Mouse (Mus musculus): ENCODE results near the gene Ccdc85b. TPM values are rescaled to one million over a fixed set of nuclear protein-coding genes. Genes with fewer than 3 reads are reported as not detected.
"Not testable (repeated sequence)": the region's sequence is repeated elsewhere in the genome, so short reads cannot be mapped to it uniquely, and the experiment has no call there.

Ccdc85b gene
- polyA plus RNA-seq, 1 experiment from 2014 or later, result 0.97 TPM

DNA sequence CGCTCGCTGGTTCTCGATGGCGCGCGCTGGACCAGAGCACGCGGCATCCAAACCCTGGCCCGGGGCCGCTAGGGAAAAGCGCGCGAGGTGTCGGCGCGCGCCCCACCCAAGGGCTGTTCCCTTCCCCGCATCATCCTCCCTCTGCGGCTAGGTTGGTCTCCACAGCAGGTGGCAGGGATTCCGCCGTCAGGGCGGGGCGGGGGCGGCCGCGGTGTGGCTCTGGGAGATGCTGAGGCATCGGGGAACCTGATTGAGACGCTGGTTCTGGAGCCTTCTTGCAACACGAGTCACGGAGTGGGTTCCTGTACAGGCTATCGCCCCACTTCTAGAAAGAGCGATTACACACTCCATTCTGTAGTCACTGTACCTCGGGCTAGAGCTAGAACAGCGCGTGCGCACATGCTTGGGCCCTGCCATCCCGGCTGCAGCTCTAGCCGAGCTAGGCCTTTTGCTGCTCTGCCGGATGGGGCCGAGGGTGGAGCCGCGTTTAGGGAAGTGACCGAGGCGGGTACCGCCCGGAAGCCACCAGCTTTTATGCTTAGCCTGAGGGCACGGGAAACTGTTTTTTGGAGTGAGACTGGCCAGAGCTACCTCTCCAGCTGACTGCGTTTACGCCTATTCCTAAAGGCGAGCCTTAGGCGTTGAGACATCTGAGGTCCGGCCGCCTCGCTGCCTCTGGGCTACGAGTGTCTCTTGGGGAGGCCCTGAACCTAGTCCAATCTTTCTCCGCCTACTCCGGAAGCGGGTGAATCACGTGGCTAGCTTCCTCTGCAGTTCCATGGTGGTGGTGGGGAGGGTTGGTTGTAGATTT lies 33.4 kb upstream of the Ccdc85b start:
- peak; percentile 35 for ATAC-seq (ENCODE audit: low read depth)
- under 1% methylated on average over 59 of the region's 59 CpGs for WGBS (ENCODE audit: insufficient replicate concordance)
- peaks cover 34% of the 10 kb centered on the region for H3K4me1 ChIP-seq (ENCODE audit: control insufficient read depth, low read depth, low read length)

DNA sequence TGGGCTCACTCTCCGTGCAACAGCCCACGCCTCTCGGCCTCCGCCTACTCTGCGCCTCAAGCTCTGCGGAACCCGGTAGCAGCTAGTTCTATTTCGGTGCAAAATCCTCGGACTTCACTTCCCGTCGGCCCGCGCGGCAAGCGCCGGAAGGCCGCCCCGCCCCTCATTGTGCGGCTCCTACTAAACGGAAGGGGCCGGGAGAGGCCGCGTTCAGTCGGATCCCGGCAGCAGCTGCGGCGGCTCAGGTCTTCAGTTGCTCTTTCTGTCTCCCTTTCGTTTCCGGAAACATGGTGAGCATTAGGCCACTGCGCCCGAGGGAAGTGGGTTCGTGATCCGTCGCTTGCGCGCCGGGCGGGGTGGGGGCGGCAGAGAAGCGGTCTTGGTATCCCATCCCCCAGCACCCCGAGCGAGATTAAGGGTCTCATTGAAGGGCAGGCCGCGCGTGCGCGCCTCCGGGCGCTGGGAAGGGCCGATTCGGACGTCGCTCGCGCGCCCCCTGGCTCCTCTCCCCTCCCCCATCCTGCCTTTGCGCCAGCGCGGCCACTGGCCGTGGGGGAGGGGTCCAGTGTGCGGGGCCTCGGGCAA lies 32.7 kb upstream of the Ccdc85b start, which contains the start of gene Cfl1:
Gene Cfl1, plus strand, starts transcription at position 143 of the 585 bp plus-strand sequence.
- peak within 1 kb of the TSS; percentile 99 for H3K27ac ChIP-seq (ENCODE audit: low read length)
- ATAC-seq (ENCODE audit: low read depth), result peak; percentile 56
- peaks cover 28% of the 10 kb centered on the region for H3K36me3 ChIP-seq (ENCODE audit: control insufficient read depth, insufficient read depth)
- no peaks in the 10 kb centered on the region for H3K9me3 ChIP-seq (replicated peaks; ENCODE audit: control insufficient read depth, low read length)
- WGBS (ENCODE audit: insufficient replicate concordance), result under 1% methylated on average over 61 of the region's 62 CpGs
- H3K4me3 ChIP-seq (ENCODE audit: low read depth, low read length), result peak within 1 kb of the TSS; percentile 98
- peak within 1 kb of the TSS; percentile 97 for H3K9ac ChIP-seq (ENCODE audit: low read depth, low read length)
- no peaks in the 10 kb centered on the region for H3K27me3 ChIP-seq (ENCODE audit: control insufficient read depth, insufficient read depth, low read depth, low read length)
- H3K4me2 ChIP-seq (ENCODE audit: low read depth, low read length), result peak within 1 kb of the TSS; percentile 96
- peaks cover 34% of the 10 kb centered on the region for H3K4me1 ChIP-seq (ENCODE audit: control insufficient read depth, low read depth, low read length)

More for the DNA sequence above, 33.4 kb upstream of the Ccdc85b start:
- no peaks in the 10 kb centered on the region for H3K9me3 ChIP-seq (replicated peaks; ENCODE audit: control insufficient read depth, low read length)
- H3K9ac ChIP-seq (ENCODE audit: low read depth, low read length), result peak overlapping the region; percentile 97
- H3K27me3 ChIP-seq (ENCODE audit: control insufficient read depth, insufficient read depth, low read depth, low read length), result no peaks in the 10 kb centered on the region
- peak overlapping the region; percentile 96 for H3K4me2 ChIP-seq (ENCODE audit: low read depth, low read length)
- H3K36me3 ChIP-seq (ENCODE audit: control insufficient read depth, insufficient read depth), result peaks cover 35% of the 10 kb centered on the region
- H3K4me3 ChIP-seq (ENCODE audit: low read depth, low read length), result peak overlapping the region; percentile 98
- peak overlapping the region; percentile 99 for H3K27ac ChIP-seq (ENCODE audit: low read length)

DNA sequence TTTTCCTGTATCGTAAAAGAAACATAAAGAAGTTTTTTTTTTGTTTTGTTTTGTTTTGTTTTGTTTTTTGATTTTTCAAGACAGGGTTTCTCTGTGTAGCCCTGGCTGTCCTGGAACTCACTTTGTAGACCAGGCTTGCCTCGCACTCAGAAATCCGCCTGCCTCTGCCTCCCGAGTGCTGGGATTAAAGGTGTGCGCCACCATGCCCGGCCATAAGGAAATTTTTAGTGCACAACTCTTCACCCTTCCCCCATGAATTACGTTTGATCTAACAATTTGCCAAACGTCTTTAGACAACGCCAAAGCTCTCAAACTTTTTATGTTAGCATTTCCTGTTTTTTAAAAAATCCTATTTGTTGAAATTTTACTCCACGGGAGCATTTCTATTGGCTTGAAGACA lies 32.0 kb upstream of the Ccdc85b start:
- 32% methylated on average over 10 of the region's 10 CpGs for WGBS (ENCODE audit: insufficient replicate concordance)
- H3K9me3 ChIP-seq (replicated peaks; ENCODE audit: control insufficient read depth, low read length); H3K27me3 ChIP-seq (ENCODE audit: control insufficient read depth, insufficient read depth, low read depth, low read length); ATAC-seq (ENCODE audit: low read depth): not testable (repeated sequence)
- peaks cover 23% of the 10 kb centered on the region for H3K36me3 ChIP-seq (ENCODE audit: control insufficient read depth, insufficient read depth)
- peak overlapping the region; percentile 96 for H3K4me2 ChIP-seq (ENCODE audit: low read depth, low read length)
- peak overlapping the region; percentile 98 for H3K4me3 ChIP-seq (ENCODE audit: low read depth, low read length)
- H3K27ac ChIP-seq (ENCODE audit: low read length), result peak overlapping the region; percentile 99
- peak overlapping the region; percentile 97; the same call in 1 of the 2 replicates for H3K9ac ChIP-seq (ENCODE audit: low read depth, low read length)
- H3K4me1 ChIP-seq (ENCODE audit: control insufficient read depth, low read depth, low read length), result peaks cover 34% of the 10 kb centered on the region

DNA sequence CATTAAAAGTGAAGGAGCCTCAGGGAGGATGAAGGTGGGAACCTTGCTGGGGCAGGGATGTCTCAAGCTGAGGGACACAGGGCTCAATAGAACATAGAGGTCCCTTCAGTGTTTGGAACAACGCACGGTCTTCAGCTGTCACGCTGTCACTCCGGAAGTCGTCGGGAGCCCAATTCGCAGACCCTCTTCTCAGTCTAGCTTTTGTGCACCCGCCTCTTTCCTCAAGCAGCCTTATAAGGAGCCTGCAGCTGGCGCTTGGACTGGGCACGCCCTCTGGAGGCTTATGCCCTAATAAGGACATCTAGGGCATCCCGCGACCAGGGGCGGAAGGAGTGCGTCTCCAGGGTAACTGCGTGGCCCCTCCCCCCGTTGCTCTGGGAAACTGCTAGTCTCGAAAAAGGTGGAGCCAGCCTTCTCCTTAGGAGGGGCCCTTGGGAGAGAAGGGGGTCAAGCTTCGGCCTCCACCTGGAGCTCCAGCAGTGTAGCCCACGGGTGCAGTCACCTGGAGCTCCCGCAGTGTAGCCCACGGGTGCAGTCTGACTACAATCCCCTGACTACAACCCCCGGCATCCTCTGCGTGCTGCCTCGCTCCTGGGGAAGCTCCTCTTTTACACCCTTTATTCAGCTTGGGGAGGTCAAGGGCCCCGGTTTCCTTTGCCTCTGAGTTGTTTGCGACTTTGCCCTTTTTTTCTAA lies 31.3 kb upstream of the Ccdc85b start:
- Histone ChIP-seq H3K4me1 (ENCODE audit: control insufficient read depth, low read depth, low read length) (peaks cover 34% of the 10 kb centered on the region), H3K4me2 (ENCODE audit: low read depth, low read length) (peak overlapping the region; percentile 96), H3K27ac (ENCODE audit: low read length) (peak overlapping the region; percentile 99), H3K9me3 (replicated peaks; ENCODE audit: control insufficient read depth, low read length) (no peaks in the 10 kb centered on the region), H3K36me3 (ENCODE audit: control insufficient read depth, insufficient read depth) (peaks cover 17% of the 10 kb centered on the region), H3K4me3 (ENCODE audit: low read depth, low read length) (peak overlapping the region; percentile 65), H3K9ac (ENCODE audit: low read depth, low read length) (peak overlapping the region; percentile 72), H3K27me3 (ENCODE audit: control insufficient read depth, insufficient read depth, low read depth, low read length) (no peaks in the 10 kb centered on the region)
- whole genome bisulfite sequencing (ENCODE audit: insufficient replicate concordance), result 0% methylated on average over 26 of the region's 26 CpGs
- ATAC-seq (ENCODE audit: low read depth), result peak; percentile 73

DNA sequence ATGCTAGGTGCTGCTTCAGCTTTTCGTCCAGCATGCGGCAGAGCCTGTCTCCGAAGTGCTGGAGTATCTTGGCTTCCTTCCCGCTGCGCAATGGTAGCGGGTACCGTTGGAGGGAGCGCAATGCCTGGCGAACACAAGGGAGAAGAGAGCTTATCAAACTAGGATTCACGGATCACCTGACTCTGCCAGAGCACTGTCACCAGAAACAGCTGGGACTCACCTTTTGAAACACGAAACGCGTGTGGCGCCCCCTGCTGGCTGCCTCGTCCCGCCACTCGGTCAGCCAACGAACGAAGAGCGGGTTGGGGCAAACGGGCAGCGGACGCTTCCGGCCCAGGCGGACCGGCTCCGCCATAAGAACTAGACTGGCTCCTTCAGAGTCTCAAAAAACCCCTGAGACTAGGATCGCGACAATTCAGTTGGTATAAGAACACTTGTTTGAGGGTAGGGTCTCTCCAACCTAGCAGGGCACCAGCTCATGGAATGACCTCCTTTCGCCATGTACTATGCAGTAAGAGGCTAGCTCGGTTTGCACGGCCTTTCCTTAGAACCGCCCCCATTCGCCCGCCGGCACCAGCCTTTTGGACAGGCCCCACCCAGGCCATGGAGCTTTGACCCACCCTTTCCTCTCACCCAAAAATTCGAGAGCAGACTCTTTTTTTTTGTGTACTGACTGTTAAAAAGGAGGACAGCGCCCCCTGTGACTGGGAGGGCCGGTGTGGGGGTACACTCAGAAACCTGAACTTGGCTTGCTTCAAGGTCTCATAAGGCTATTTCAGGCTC lies 30.3 kb upstream of the Ccdc85b start, which contains the start of gene Mus81:
Gene Mus81, minus strand, starts transcription at position 635 of the 783 bp plus-strand sequence.
- ATAC-seq (ENCODE audit: low read depth), result peak; percentile 71
- no peaks in the 10 kb centered on the region for H3K9me3 ChIP-seq (replicated peaks; ENCODE audit: control insufficient read depth, low read length)
- under 1% methylated on average over 39 of the region's 39 CpGs for WGBS (ENCODE audit: insufficient replicate concordance)
- peak within 1 kb of the TSS; percentile 65 for H3K4me3 ChIP-seq (ENCODE audit: low read depth, low read length)
- H3K9ac ChIP-seq (ENCODE audit: low read depth, low read length), result peak within 1 kb of the TSS; percentile 72
- H3K27ac ChIP-seq (ENCODE audit: low read length), result peak within 1 kb of the TSS; percentile 99
- no peaks in the 10 kb centered on the region for H3K27me3 ChIP-seq (ENCODE audit: control insufficient read depth, insufficient read depth, low read depth, low read length)
- peaks cover 34% of the 10 kb centered on the region for H3K4me1 ChIP-seq (ENCODE audit: control insufficient read depth, low read depth, low read length)
- peaks cover 8% of the 10 kb centered on the region for H3K36me3 ChIP-seq (ENCODE audit: control insufficient read depth, insufficient read depth)
- peak within 1 kb of the TSS; percentile 96 for H3K4me2 ChIP-seq (ENCODE audit: low read depth, low read length)

DNA sequence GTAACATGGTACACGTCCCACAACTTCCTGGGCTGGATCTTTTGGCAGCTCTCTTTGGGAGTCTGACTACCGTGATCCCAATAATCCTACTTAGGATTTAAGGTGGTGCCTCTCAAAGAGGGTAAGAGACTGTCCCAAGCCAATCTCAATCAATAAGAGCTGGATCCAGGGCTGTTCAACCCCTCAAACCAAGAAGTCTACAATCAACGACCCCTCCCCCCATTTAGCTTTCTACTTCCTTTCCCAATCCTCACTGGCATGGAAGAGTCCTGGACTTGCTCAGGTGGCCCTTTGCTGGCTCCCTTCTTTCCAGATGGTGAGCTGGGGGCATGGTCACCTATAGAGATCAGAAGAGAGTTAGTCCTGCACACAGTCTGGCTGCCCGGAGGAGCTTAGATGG lies 29.1 kb upstream of the Ccdc85b start:
- 84% methylated on average over 4 of the region's 4 CpGs for WGBS (ENCODE audit: insufficient replicate concordance)
- no peak overlapping the region for H3K4me3 ChIP-seq (ENCODE audit: low read depth, low read length)
- no peak for ATAC-seq (ENCODE audit: low read depth)

DNA sequence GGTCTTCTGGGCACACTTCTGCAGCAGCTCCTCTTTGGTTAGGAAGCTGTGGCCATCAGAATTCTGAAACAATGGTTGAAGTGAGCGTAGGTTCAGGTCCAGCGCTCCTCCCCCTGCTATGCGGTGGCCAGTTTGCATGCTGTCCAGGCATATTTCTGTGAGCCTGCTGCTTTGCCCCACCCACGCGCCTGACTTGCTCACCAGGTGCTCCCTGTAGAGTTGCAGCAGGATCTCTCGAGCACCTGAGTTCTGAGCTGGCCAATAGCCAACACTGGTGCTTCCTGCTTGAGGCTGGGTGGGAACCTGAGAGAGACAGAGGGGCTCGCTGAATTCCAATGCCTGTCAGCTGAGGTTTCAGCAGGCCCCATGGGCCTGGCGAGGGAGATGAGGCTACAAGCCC lies 28.6 kb upstream of the Ccdc85b start:
- Histone ChIP-seq H3K4me2 (ENCODE audit: low read depth, low read length) (no peak overlapping the region), H3K9ac (ENCODE audit: low read depth, low read length) (no peak overlapping the region), H3K27ac (ENCODE audit: low read length) (no peak overlapping the region), H3K27me3 (ENCODE audit: control insufficient read depth, insufficient read depth, low read depth, low read length) (no peaks in the 10 kb centered on the region), H3K9me3 (replicated peaks; ENCODE audit: control insufficient read depth, low read length) (no peaks in the 10 kb centered on the region), H3K4me1 (ENCODE audit: control insufficient read depth, low read depth, low read length) (peaks cover 28% of the 10 kb centered on the region), H3K4me3 (ENCODE audit: low read depth, low read length) (no peak overlapping the region), H3K36me3 (ENCODE audit: control insufficient read depth, insufficient read depth) (no peaks in the 10 kb centered on the region; the same call in 1 of the 2 replicates)
- ATAC-seq (ENCODE audit: low read depth), result no peak
- WGBS (ENCODE audit: insufficient replicate concordance), result 83% methylated on average over 8 of the region's 8 CpGs

More for the DNA sequence above, 29.1 kb upstream of the Ccdc85b start:
- H3K9ac ChIP-seq (ENCODE audit: low read depth, low read length), result no peak overlapping the region; the same call in 1 of the 2 replicates
- H3K36me3 ChIP-seq (ENCODE audit: control insufficient read depth, insufficient read depth), result no peaks in the 10 kb centered on the region; the same call in 1 of the 2 replicates
- no peaks in the 10 kb centered on the region for H3K27me3 ChIP-seq (ENCODE audit: control insufficient read depth, insufficient read depth, low read depth, low read length)
- peaks cover 30% of the 10 kb centered on the region for H3K4me1 ChIP-seq (ENCODE audit: control insufficient read depth, low read depth, low read length)
- no peak overlapping the region for H3K27ac ChIP-seq (ENCODE audit: low read length)
- no peaks in the 10 kb centered on the region for H3K9me3 ChIP-seq (replicated peaks; ENCODE audit: control insufficient read depth, low read length)
- H3K4me2 ChIP-seq (ENCODE audit: low read depth, low read length), result peak overlapping the region; percentile 96; the same call in 1 of the 2 replicates

DNA sequence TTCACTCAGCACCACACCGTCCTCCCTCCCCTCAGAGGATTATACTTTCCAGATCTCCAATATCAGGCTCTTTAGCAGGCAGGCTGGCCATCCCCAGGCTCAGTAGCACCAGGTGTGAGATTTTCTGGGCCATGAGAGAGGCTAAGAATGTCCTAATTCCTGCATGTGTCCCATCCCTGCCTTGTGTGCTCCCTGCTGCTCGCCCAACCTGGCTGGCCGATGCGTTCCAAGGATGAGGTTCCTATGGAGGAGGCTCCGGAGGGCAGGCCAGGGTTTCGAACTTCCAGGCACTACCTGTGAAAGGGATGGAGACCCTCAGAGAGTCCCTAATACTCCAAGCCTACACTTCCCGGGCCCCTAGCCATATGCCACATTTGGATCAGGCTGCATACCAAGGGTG lies 28.1 kb upstream of the Ccdc85b start:
- Histone ChIP-seq H3K36me3 (ENCODE audit: control insufficient read depth, insufficient read depth) (no peaks in the 10 kb centered on the region; the same call in 1 of the 2 replicates), H3K9me3 (replicated peaks; ENCODE audit: control insufficient read depth, low read length) (no peaks in the 10 kb centered on the region), H3K4me2 (ENCODE audit: low read depth, low read length) (no peak overlapping the region), H3K4me1 (ENCODE audit: control insufficient read depth, low read depth, low read length) (peaks cover 28% of the 10 kb centered on the region), H3K27ac (ENCODE audit: low read length) (no peak overlapping the region), H3K9ac (ENCODE audit: low read depth, low read length) (no peak overlapping the region), H3K27me3 (ENCODE audit: control insufficient read depth, insufficient read depth, low read depth, low read length) (no peaks in the 10 kb centered on the region), H3K4me3 (ENCODE audit: low read depth, low read length) (no peak overlapping the region)
- no peak for ATAC-seq (ENCODE audit: low read depth)
- 84% methylated on average over 7 of the region's 7 CpGs for WGBS (ENCODE audit: insufficient replicate concordance)
